Mouse (Mus musculus) liver, adult 2 months (tissue): ENCODE measurements around the gene Fam204a.

Experiments
- CTCF ChIP-seq: fragments of 200-500 bp; IDR thresholded peaks from 2 replicates; pipeline ENCODE4 v1.5.1; 2011; ENCODE audit warnings: low read depth, low read length, control low read depth
- POLR2A ChIP-seq: fragments of 200-500 bp; IDR thresholded peaks from 2 replicates; pipeline ENCODE4 v1.6.1; 2011; ENCODE audit warnings: low read length, control low read depth; ENCODE audit not compliant: insufficient read depth; ENCODE audit errors: extremely low read depth

GRCm38 (mm10) chr19:60219395-60219794, 7.1 kb downstream of the Fam204a start:
- TF ChIP-seq POLR2A (no peak), CTCF (no peak)
